Mouse (Mus musculus) bone marrow macrophage, adult 2 months (primary cell): Measurements from ENCODE around the gene Ano3. TPM values are rescaled to one million over a fixed set of nuclear protein-coding genes. Genes with fewer than 3 reads are reported as not detected.

ENCODE experiments used
- H3K27ac ChIP-seq: 2 replicates; pipeline ENCODE4 v1.5.1; 2012; ENCODE audit warnings: low read depth, low read length; ENCODE audit not compliant: insufficient read depth
- H3K4me1 ChIP-seq: 2 replicates; pipeline ENCODE4 v1.6.1; 2012; ENCODE audit warnings: low read length; ENCODE audit not compliant: control insufficient read depth, insufficient read depth
- H3K4me3 ChIP-seq: 2 replicates; pipeline ENCODE4 v1.5.1; 2012; ENCODE audit warnings: mild to moderate bottlenecking, low read length, moderate library complexity; ENCODE audit not compliant: insufficient read depth
- CTCF ChIP-seq: IDR thresholded peaks from 2 replicates; pipeline ENCODE4 v1.5.1; 2012; ENCODE audit warnings: low read depth, mild to moderate bottlenecking, low read length, moderate library complexity
- POLR2A ChIP-seq: IDR thresholded peaks from 2 replicates; pipeline ENCODE4 v1.6.1; 2012; ENCODE audit warnings: mild to moderate bottlenecking, low read depth, low read length, borderline replicate concordance
- polyA plus RNA-seq: library from polyadenylated mRNA; stranded (reverse); fragments of >200 nt; gene quantifications from 2 replicates; pipeline ENCODE4 v1.2.4, GENCODE M21; 2012; ENCODE audit not compliant: missing spikeins, insufficient read depth, insufficient read length

Gene Ano3
- polyA plus RNA-seq, 1 experiment: not detected

GRCm38 (mm10) chr2:110737981-110738380, 212.7 kb downstream of the Ano3 start:
- H3K27ac ChIP-seq: no peak overlapping the region
- H3K4me1 ChIP-seq: no peaks in the 10 kb centered on the region
- no peak overlapping the region for H3K4me3 ChIP-seq
- TF ChIP-seq CTCF (no peak), POLR2A (no peak)

- no peak for TF ChIP-seq CTCF
- no peak for TF ChIP-seq POLR2A
- Histone ChIP-seq H3K4me3 (no peak overlapping the region), H3K4me1 (no peaks in the 10 kb centered on the region), H3K27ac (no peak overlapping the region)
These were observed 213.5 kb downstream of the Ano3 start for GRCm38 (mm10) chr2:110737236-110737635.

GRCm38 (mm10) chr2:110726106-110726505, 224.6 kb downstream of the Ano3 start:
- H3K27ac ChIP-seq: no peak overlapping the region
- TF ChIP-seq POLR2A (no peak), CTCF (no peak)
- no peak overlapping the region for H3K4me3 ChIP-seq
- no peaks in the 10 kb centered on the region for H3K4me1 ChIP-seq

GRCm38 (mm10) chr2:110722208-110722607, 228.5 kb downstream of the Ano3 start:
- Histone ChIP-seq H3K4me3 (no peak overlapping the region), H3K4me1 (no peaks in the 10 kb centered on the region), H3K27ac (no peak overlapping the region)
- TF ChIP-seq CTCF: no peak
- TF ChIP-seq POLR2A: no peak

GRCm38 (mm10) chr2:110721290-110721753, 229.4 kb downstream of the Ano3 start, which contains the start of gene Muc15:
TSS of gene Muc15 (plus strand) at chr2:110721340.
- no peak within 1 kb of the TSS for H3K4me3 ChIP-seq
- no peaks in the 10 kb centered on the region for H3K4me1 ChIP-seq
- no peak within 1 kb of the TSS for H3K27ac ChIP-seq
- no peak for TF ChIP-seq CTCF
- no peak for TF ChIP-seq POLR2A

GRCm38 (mm10) chr2:110719051-110719450, 231.7 kb downstream of the Ano3 start:
- TF ChIP-seq POLR2A (no peak), CTCF (no peak)
- H3K27ac ChIP-seq: no peak overlapping the region
- H3K4me3 ChIP-seq: no peak overlapping the region
- no peaks in the 10 kb centered on the region for H3K4me1 ChIP-seq

GRCm38 (mm10) chr2:110710055-110710720, 240.5 kb downstream of the Ano3 start:
- TF ChIP-seq POLR2A: no peak
- no peak for TF ChIP-seq CTCF
- no peaks in the 10 kb centered on the region for H3K4me1 ChIP-seq
- no peak overlapping the region for H3K4me3 ChIP-seq
- H3K27ac ChIP-seq: no peak overlapping the region

- Histone ChIP-seq H3K27ac (no peak overlapping the region), H3K4me1 (no peaks in the 10 kb centered on the region), H3K4me3 (no peak overlapping the region)
- TF ChIP-seq POLR2A (no peak), CTCF (no peak)
These were observed 241.3 kb downstream of the Ano3 start for GRCm38 (mm10) chr2:110709436-110709835.

GRCm38 (mm10) chr2:110671071-110671624, 279.6 kb downstream of the Ano3 start:
- no peak for TF ChIP-seq CTCF
- TF ChIP-seq POLR2A: no peak
- H3K4me3 ChIP-seq: no peak overlapping the region

GRCm38 (mm10) chr2:110663329-110663728, 287.4 kb downstream of the Ano3 start:
- TF ChIP-seq CTCF: no peak
- TF ChIP-seq POLR2A: no peak
- H3K27ac ChIP-seq: no peak overlapping the region
- no peak overlapping the region for H3K4me3 ChIP-seq
- H3K4me1 ChIP-seq: no peaks in the 10 kb centered on the region

More at GRCm38 (mm10) chr2:110671071-110671624, 279.6 kb downstream of the Ano3 start:
- Histone ChIP-seq H3K27ac (no peak overlapping the region), H3K4me1 (no peaks in the 10 kb centered on the region)

GRCm38 (mm10) chr2:110644846-110645245, 305.9 kb downstream of the Ano3 start:
- no peak overlapping the region for H3K4me3 ChIP-seq
- TF ChIP-seq CTCF: no peak
- TF ChIP-seq POLR2A: no peak
- H3K4me1 ChIP-seq: no peaks in the 10 kb centered on the region
- no peak overlapping the region for H3K27ac ChIP-seq
